Mouse (Mus musculus) kidney, postnatal 0 days (tissue): ENCODE data around the gene Dennd4a. TPM values are rescaled to one million over a fixed set of nuclear protein-coding genes. Genes with fewer than 3 reads are reported as not detected.
"Not testable (repeated sequence)": the region's sequence is repeated elsewhere in the genome, so short reads cannot be mapped to it uniquely, and the experiment has no call there.

Experiments used
- ATAC-seq: fragments of 200-750 bp; cut with Nextera tagmentation; replicated peaks from 2 replicates; pipeline ENCODE4 v1.8.0; 2017; ENCODE audit warnings: low read depth, moderate number of reproducible peaks, moderate TSS enrichment, moderate library complexity; ENCODE audit not compliant: low FRiP score
- DNase-seq: peaks from one replicate; pipeline ENCODE4 v3.0.0-alpha.2; 2016; ENCODE audit warnings: low spot score
- H3K27ac ChIP-seq: fragments of 300-500 bp; sonication (generic); 2 replicates; pipeline ENCODE4 v1.5.1; 2014; ENCODE audit warnings: mild to moderate bottlenecking
- H3K27me3 ChIP-seq: fragments of 300-500 bp; sonication (generic); 2 replicates; pipeline ENCODE4 v1.6.1; 2014; ENCODE audit warnings: low read length, mixed read lengths; ENCODE audit not compliant: insufficient read depth
- H3K36me3 ChIP-seq: fragments of 300-500 bp; sonication (generic); 2 replicates; pipeline ENCODE4 v1.6.1; 2014; ENCODE audit warnings: low read length, mixed read lengths; ENCODE audit not compliant: insufficient read depth
- H3K4me1 ChIP-seq: fragments of 300-500 bp; sonication (generic); replicated peaks from 2 replicates; pipeline ENCODE4 v1.6.1; 2014; ENCODE audit warnings: antibody characterized with exemption, low read length, mixed read lengths; ENCODE audit not compliant: insufficient read depth
- H3K4me2 ChIP-seq: fragments of 300-500 bp; sonication (generic); 2 replicates; pipeline ENCODE4 v1.6.1; 2014; ENCODE audit warnings: mild to moderate bottlenecking, low read length, moderate library complexity, mixed read lengths
- H3K4me3 ChIP-seq: fragments of 300-500 bp; sonication (generic); replicated peaks from 2 replicates; pipeline ENCODE4 v1.5.1; 2014; ENCODE audit warnings: low read depth, low read length
- H3K9ac ChIP-seq: fragments of 300-500 bp; sonication (generic); 2 replicates; pipeline ENCODE4 v1.6.1; 2014; ENCODE audit warnings: low read depth, low read length
- H3K9me3 ChIP-seq: fragments of 300-500 bp; sonication (generic); replicated peaks from 2 replicates; pipeline ENCODE4 v1.6.1; 2016; ENCODE audit warnings: low read length, inconsistent platforms, mixed read lengths
- CTCF ChIP-seq: IDR thresholded peaks from 2 replicates; pipeline ENCODE4 v1.5.1; 2016; ENCODE audit warnings: antibody characterized with exemption, low read depth, mild to moderate bottlenecking, moderate library complexity
- WGBS: fragments of 180-500 bp; shearing (Covaris S2); extraction: QIAGEN DNeasy Blood & Tissue Kit; methylation state at CpG from one replicate; pipeline ENCODE4 v1.1.7; 2014; 5-methylcytosine and 5-hydroxymethylcytosine counted together
- polyA plus RNA-seq: library from polyadenylated mRNA; unstranded; fragments of >200 nt; fragmentation: Nextera tagmentation; extraction: Ambion mirVana; gene quantifications from 2 replicates; pipeline ENCODE4 v1.2.1, GENCODE M21; 2015

Dennd4a gene
- polyA plus RNA-seq, 1 experiment from 2014 or later: 2.7 TPM

GRCm38 (mm10) chr9:64807061-64807808, 3.9 kb upstream of the Dennd4a start:
- no peak overlapping the region for H3K4me3 ChIP-seq
- ATAC-seq (no peak), DNase-seq (no peak)
- no peaks in the 10 kb centered on the region for H3K9me3 ChIP-seq
- TF ChIP-seq CTCF: no peak
- no peak overlapping the region for H3K9ac ChIP-seq
- WGBS: 71% methylated on average over 14 of the region's 14 CpGs
- H3K4me2 ChIP-seq: no peak overlapping the region
- H3K27ac ChIP-seq: no peak overlapping the region
- no peaks in the 10 kb centered on the region for H3K4me1 ChIP-seq
- H3K36me3 ChIP-seq: no peaks in the 10 kb centered on the region
- H3K27me3 ChIP-seq: no peaks in the 10 kb centered on the region

- Histone ChIP-seq H3K36me3 (no peaks in the 10 kb centered on the region), H3K27me3 (no peaks in the 10 kb centered on the region), H3K4me3 (no peak overlapping the region), H3K4me2 (no peak overlapping the region), H3K9me3 (no peaks in the 10 kb centered on the region), H3K27ac (no peak overlapping the region), H3K9ac (no peak overlapping the region), H3K4me1 (no peaks in the 10 kb centered on the region)
- WGBS: 83% methylated on average over 3 of the region's 3 CpGs
- no peak for ATAC-seq
- DNase-seq: no peak
- TF ChIP-seq CTCF: no peak
Observed at GRCm38 (mm10) chr9:64809851-64810250, 1.3 kb upstream of the Dennd4a start.

- peak overlapping the region; percentile 70 for H3K9ac ChIP-seq
- peak overlapping the region; percentile 65 for H3K27ac ChIP-seq
- ATAC-seq (peak; percentile 57), DNase-seq (peak; percentile 40)
- TF ChIP-seq CTCF: no peak
- no peaks in the 10 kb centered on the region for H3K36me3 ChIP-seq
- no peaks in the 10 kb centered on the region for H3K4me1 ChIP-seq
- H3K4me3 ChIP-seq: peak overlapping the region; percentile 77
- under 1% methylated on average over 56 of the region's 59 CpGs for WGBS
- no peaks in the 10 kb centered on the region for H3K9me3 ChIP-seq
- peak overlapping the region; percentile 72 for H3K4me2 ChIP-seq
- H3K27me3 ChIP-seq: no peaks in the 10 kb centered on the region
Observed at GRCm38 (mm10) chr9:64811538-64812474, 666 bp downstream of the Dennd4a start.

- Histone ChIP-seq H3K27me3 (no peaks in the 10 kb centered on the region), H3K9ac (no peak overlapping the region), H3K36me3 (no peaks in the 10 kb centered on the region), H3K9me3 (no peaks in the 10 kb centered on the region), H3K27ac (no peak overlapping the region), H3K4me1 (no peaks in the 10 kb centered on the region), H3K4me3 (peak overlapping the region; percentile 77; the same call in 1 of the 2 replicates), H3K4me2 (peak overlapping the region; percentile 72)
- no peak for TF ChIP-seq CTCF
- 33% methylated on average over 1 of the region's 1 CpGs for whole genome bisulfite sequencing
- DNase-seq (no peak), ATAC-seq (no peak)
Observed at GRCm38 (mm10) chr9:64812475-64812860, 1.3 kb downstream of the Dennd4a start.

- peak; percentile 18; the same call in 1 of the 2 replicates for TF ChIP-seq CTCF
- WGBS: 92% methylated on average over 6 of the region's 6 CpGs
- no peaks in the 10 kb centered on the region for H3K4me1 ChIP-seq
- H3K4me2 ChIP-seq: no peak overlapping the region
- no peaks in the 10 kb centered on the region for H3K27me3 ChIP-seq
- no peak overlapping the region for H3K4me3 ChIP-seq
- no peak overlapping the region for H3K27ac ChIP-seq
- no peaks in the 10 kb centered on the region for H3K36me3 ChIP-seq
- DNase-seq (no peak), ATAC-seq (no peak)
- H3K9me3 ChIP-seq: no peaks in the 10 kb centered on the region
- no peak overlapping the region for H3K9ac ChIP-seq
Observed at GRCm38 (mm10) chr9:64814273-64814672, 3.1 kb downstream of the Dennd4a start.

- H3K9ac ChIP-seq, H3K36me3 ChIP-seq, ATAC-seq, H3K4me3 ChIP-seq, H3K27me3 ChIP-seq, H3K4me1 ChIP-seq, DNase-seq, H3K9me3 ChIP-seq, H3K27ac ChIP-seq, H3K4me2 ChIP-seq: not testable (repeated sequence)
- WGBS: 89% methylated on average over 4 of the region's 4 CpGs
Observed at GRCm38 (mm10) chr9:64819686-64820085, 8.5 kb downstream of the Dennd4a start.
